Mouse (Mus musculus) stomach, postnatal 0 days (tissue): ENCODE data around the gene Efnb3. TPM values are rescaled to one million over a fixed set of nuclear protein-coding genes. Genes with fewer than 3 reads are reported as not detected.
"Not testable (repeated sequence)": the region's sequence is repeated elsewhere in the genome, so short reads cannot be mapped to it uniquely, and the experiment has no call there.

Experiments
- ATAC-seq: fragments of 200-750 bp; cut with Nextera tagmentation; 2 replicates; pipeline ENCODE4 v1.8.0; 2017; ENCODE audit not compliant: low FRiP score, low TSS enrichment
- DNase-seq: peaks from one replicate; pipeline ENCODE4 v3.0.0-alpha.2; 2016; ENCODE audit warnings: low spot score
- H3K27ac ChIP-seq: fragments of 300-500 bp; sonication (generic); replicated peaks from 2 replicates; pipeline ENCODE4 v1.5.1; 2014; ENCODE audit warnings: mild to moderate bottlenecking, control low read depth
- H3K27me3 ChIP-seq: fragments of 300-500 bp; sonication (generic); 2 replicates; pipeline ENCODE4 v1.6.1; 2014; ENCODE audit warnings: low read length; ENCODE audit not compliant: control insufficient read depth, insufficient read depth
- H3K36me3 ChIP-seq: fragments of 300-500 bp; sonication (generic); 2 replicates; pipeline ENCODE4 v1.6.1; 2014; ENCODE audit warnings: low read length, mixed read lengths; ENCODE audit not compliant: control insufficient read depth, insufficient read depth
- H3K4me1 ChIP-seq: fragments of 300-500 bp; sonication (generic); replicated peaks from 2 replicates; pipeline ENCODE4 v1.6.1; 2014; ENCODE audit warnings: antibody characterized with exemption; ENCODE audit not compliant: control insufficient read depth, insufficient read depth
- H3K4me2 ChIP-seq: fragments of 300-500 bp; sonication (generic); replicated peaks from 2 replicates; pipeline ENCODE4 v1.6.1; 2014; ENCODE audit warnings: low read depth, mild to moderate bottlenecking, control low read depth, moderate library complexity
- H3K4me3 ChIP-seq: fragments of 300-500 bp; sonication (generic); 2 replicates; pipeline ENCODE4 v1.5.1; 2014; ENCODE audit warnings: low read depth, low read length, control low read depth
- H3K9ac ChIP-seq: fragments of 300-500 bp; sonication (generic); 2 replicates; pipeline ENCODE4 v1.6.1; 2014; ENCODE audit warnings: mild to moderate bottlenecking, low read length, control low read depth, mixed read lengths
- H3K9me3 ChIP-seq: fragments of 300-500 bp; sonication (generic); 2 replicates; pipeline ENCODE4 v1.6.1; 2016; ENCODE audit warnings: low read length; ENCODE audit not compliant: control insufficient read depth
- CTCF ChIP-seq: IDR thresholded peaks from 2 replicates; pipeline ENCODE4 v1.5.1; 2016; ENCODE audit warnings: antibody characterized with exemption, low read depth, mild to moderate bottlenecking, moderate library complexity
- EP300 ChIP-seq: optimal IDR thresholded peaks from 2 replicates; pipeline ENCODE3; 2016; ENCODE audit warnings: antibody characterized with exemption
- WGBS: fragments of 180-500 bp; shearing (Covaris S2); extraction: QIAGEN DNeasy Blood & Tissue Kit; methylation state at CpG from one replicate; pipeline ENCODE4 v1.1.7; 2014; 5-methylcytosine and 5-hydroxymethylcytosine counted together
- polyA plus RNA-seq: library from polyadenylated mRNA; unstranded; fragments of >200 nt; fragmentation: Nextera tagmentation; extraction: Ambion mirVana; gene quantifications from 2 replicates; pipeline ENCODE4 v1.2.1, GENCODE M21; 2015

The Efnb3 gene
- polyA plus RNA-seq, 1 experiment from 2014 or later = 3.9 TPM

DNA sequence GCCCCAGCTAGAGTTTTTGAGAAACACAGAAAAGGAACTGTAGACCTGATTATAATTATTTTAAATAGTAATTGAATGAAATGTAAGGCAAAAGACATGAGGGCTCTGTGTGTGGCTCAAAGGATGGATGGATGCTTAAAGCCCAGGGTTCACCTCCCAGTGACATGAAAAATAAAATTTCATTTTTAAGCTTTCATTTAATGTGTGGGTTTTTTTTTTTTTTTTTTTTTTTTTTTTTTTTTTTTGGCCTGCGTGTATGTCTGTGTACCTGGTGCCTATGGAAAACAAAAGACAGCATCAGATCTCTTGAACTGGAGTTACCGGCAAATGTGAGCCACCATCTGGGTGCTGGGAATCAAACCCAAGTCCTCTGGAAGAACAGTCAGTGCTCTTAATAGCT lies 19.3 kb downstream of the Efnb3 start:
- no peak overlapping the region for H3K4me2 ChIP-seq
- DNase-seq = no peak
- H3K9ac ChIP-seq = no peak overlapping the region
- no peaks in the 10 kb centered on the region for H3K4me1 ChIP-seq
- TF ChIP-seq EP300 (no peak), CTCF (no peak)
- H3K9me3 ChIP-seq = no peaks in the 10 kb centered on the region
- H3K36me3 ChIP-seq = no peaks in the 10 kb centered on the region
- ATAC-seq = no peak
- H3K27ac ChIP-seq = no peak overlapping the region
- 90% methylated on average over 2 of the region's 2 CpGs for WGBS
- no peak overlapping the region for H3K4me3 ChIP-seq
- no peaks in the 10 kb centered on the region for H3K27me3 ChIP-seq

- TF ChIP-seq CTCF (peak; percentile 54), EP300 (no peak)
- Histone ChIP-seq H3K9ac (no peak overlapping the region), H3K27me3 (no peaks in the 10 kb centered on the region), H3K36me3 (no peaks in the 10 kb centered on the region), H3K27ac (no peak overlapping the region), H3K4me1 (no peaks in the 10 kb centered on the region), H3K4me3 (no peak overlapping the region), H3K9me3 (no peaks in the 10 kb centered on the region), H3K4me2 (no peak overlapping the region)
- no peak for ATAC-seq
- WGBS = 64% methylated on average over 1 of the region's 1 CpGs
- no peak for DNase-seq
These were observed 25.0 kb downstream of the Efnb3 start for GRCm38 (mm10) chr11:69534990-69535389.

DNA sequence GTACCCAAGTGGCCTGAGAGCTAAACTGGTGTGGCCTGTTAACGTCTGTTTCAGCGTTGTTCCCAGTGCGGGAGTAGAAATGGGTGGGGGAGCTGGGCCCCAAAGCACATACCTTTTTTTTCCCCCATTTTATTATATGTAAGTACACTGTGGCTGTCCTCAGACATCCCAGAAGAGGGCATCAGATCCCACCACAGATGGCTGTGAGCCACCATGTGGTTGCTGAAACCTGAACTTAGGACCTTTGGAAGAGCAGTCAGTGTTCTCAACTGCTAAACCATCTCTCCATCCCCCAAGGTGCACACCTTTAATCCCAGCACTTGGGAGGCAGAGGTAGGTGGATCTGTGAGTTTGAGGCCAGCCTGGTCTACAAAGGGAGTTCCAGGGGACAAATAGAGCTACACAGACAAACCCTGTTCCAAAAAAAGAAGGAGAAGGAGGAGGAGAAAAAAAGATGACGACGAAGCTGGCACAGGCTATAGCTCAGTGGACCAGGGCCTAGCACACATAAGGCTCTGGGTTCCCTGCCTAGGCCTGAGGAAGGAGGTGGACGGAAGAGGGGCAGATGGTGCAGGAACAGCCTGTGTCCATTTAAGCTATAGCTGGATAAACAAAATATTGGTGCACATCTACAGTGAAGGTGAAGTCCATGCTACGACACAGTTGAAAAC lies 27.4 kb downstream of the Efnb3 start:
- Histone ChIP-seq H3K4me1 (no peaks in the 10 kb centered on the region), H3K27me3 (no peaks in the 10 kb centered on the region), H3K4me3 (no peak overlapping the region), H3K27ac (no peak overlapping the region), H3K36me3 (no peaks in the 10 kb centered on the region), H3K4me2 (no peak overlapping the region), H3K9me3 (no peaks in the 10 kb centered on the region), H3K9ac (no peak overlapping the region)
- 76% methylated on average over 7 of the region's 7 CpGs for WGBS
- ATAC-seq (no peak), DNase-seq (no peak)
- TF ChIP-seq CTCF (0 out of 2 replicates have a peak, but pooled peaks have one; percentile 10), EP300 (no peak)

DNA sequence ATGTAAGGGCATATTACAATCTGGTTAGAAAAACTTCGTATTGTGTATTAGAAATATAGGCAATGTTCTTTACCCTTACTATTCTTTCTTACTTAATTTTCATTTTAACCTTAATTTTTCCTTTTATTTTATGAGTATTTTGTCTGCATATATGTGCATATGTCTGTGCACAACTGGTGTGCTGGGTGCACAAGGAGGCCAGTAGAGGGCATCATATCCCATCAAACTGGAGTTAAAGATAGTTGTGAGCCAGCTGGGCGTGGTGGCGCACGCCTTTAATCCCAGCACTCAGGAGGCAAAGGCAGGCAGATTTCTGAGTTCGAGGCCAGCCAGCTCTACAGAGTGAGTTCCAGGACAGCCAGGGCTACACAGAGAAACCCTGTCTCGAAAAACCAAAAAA lies 29.2 kb downstream of the Efnb3 start:
- peak; percentile 46 for TF ChIP-seq CTCF
- not testable (repeated sequence) for H3K36me3 ChIP-seq, H3K4me2 ChIP-seq, H3K9me3 ChIP-seq, H3K27ac ChIP-seq, H3K4me3 ChIP-seq, H3K4me1 ChIP-seq, H3K9ac ChIP-seq, H3K27me3 ChIP-seq, DNase-seq, ATAC-seq
- WGBS = 91% methylated on average over 6 of the region's 6 CpGs

DNA sequence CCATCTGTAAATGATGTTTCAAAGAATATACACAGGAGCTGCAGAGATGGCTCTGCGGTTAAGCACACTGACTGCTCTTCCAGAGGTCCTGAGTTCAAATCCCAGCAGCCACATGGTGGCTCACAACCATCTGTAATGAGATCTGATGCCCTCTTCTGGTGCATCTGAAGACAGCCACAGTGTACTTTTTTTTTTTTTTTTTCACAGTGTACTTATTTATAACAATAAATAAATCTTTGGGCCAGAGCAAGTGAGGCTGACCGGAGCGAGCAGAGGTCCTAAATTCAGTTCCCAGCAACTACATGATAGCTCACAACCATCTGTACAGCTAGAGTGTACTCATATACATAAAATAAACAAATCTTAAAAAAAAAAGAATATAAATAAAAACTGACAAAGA lies 29.7 kb downstream of the Efnb3 start:
- not testable (repeated sequence) for DNase-seq, H3K4me2 ChIP-seq, H3K9ac ChIP-seq, H3K36me3 ChIP-seq, H3K4me3 ChIP-seq, H3K27ac ChIP-seq, H3K4me1 ChIP-seq, H3K27me3 ChIP-seq, ATAC-seq, H3K9me3 ChIP-seq
- TF ChIP-seq CTCF = peak; percentile 16; the same call in 1 of the 2 replicates
- WGBS = 85% methylated on average over 3 of the region's 3 CpGs

- Histone ChIP-seq H3K4me1 (no peaks in the 10 kb centered on the region), H3K4me2 (no peak overlapping the region), H3K27me3 (no peaks in the 10 kb centered on the region), H3K9ac (no peak overlapping the region), H3K9me3 (no peaks in the 10 kb centered on the region), H3K4me3 (no peak overlapping the region), H3K36me3 (no peaks in the 10 kb centered on the region), H3K27ac (no peak overlapping the region)
- DNase-seq (no peak), ATAC-seq (no peak)
- WGBS = 83% methylated on average over 4 of the region's 4 CpGs
- TF ChIP-seq EP300 (no peak), CTCF (no peak)
These were observed 32.0 kb downstream of the Efnb3 start for GRCm38 (mm10) chr11:69528031-69528390.
